Mouse (Mus musculus): Measurements from ENCODE around the gene Dbnl.

Gene Dbnl

GRCm38 (mm10) chr11:5837251-5838246 is 49.3 kb downstream of the Dbnl start, which contains the start of gene Polm:
Gene Polm (minus strand): TSS chr11:5838016.
- peak; percentile 93 to 96 for DNase-seq

GRCm38 (mm10) chr11:5840346-5840745 is 52.1 kb downstream of the Dbnl start:
- DNase-seq: no peak

- DNase-seq: no peak
Observed at GRCm38 (mm10) chr11:5841751-5842150, 53.5 kb downstream of the Dbnl start.

GRCm38 (mm10) chr11:5843131-5843530 is 54.8 kb downstream of the Dbnl start:
- DNase-seq: no peak

- DNase-seq: no peak
Observed at GRCm38 (mm10) chr11:5846639-5847345, 58.5 kb downstream of the Dbnl start.

GRCm38 (mm10) chr11:5848741-5849140 is 60.5 kb downstream of the Dbnl start:
- DNase-seq: no peak

- DNase-seq: no peak
Observed at GRCm38 (mm10) chr11:5849316-5849715, 61.0 kb downstream of the Dbnl start.

- DNase-seq: no peak
Observed at GRCm38 (mm10) chr11:5850452-5850851, 62.2 kb downstream of the Dbnl start.

Data from cerebellum, postnatal 25 days (tissue).